Mouse (Mus musculus) lung, embryonic 14.5 days (tissue): Measurements from ENCODE around the gene Wnt6. TPM values are rescaled to one million over a fixed set of nuclear protein-coding genes. Genes with fewer than 3 reads are reported as not detected.
"Not testable (repeated sequence)": the region's sequence is repeated elsewhere in the genome, so short reads cannot be mapped to it uniquely, and the experiment has no call there.

Source experiments
- ATAC-seq: fragments of 200-750 bp; cut with Nextera tagmentation; 2 replicates; pipeline ENCODE4 v1.8.0; 2017; ENCODE audit warnings: mild to moderate bottlenecking, moderate TSS enrichment, moderate library complexity; ENCODE audit not compliant: insufficient read depth
- DNase-seq: peaks from one replicate; pipeline ENCODE4 v3.0.0-alpha.2; 2015
- H3K27ac ChIP-seq: fragments of 300-500 bp; sonication (generic); 2 replicates; pipeline ENCODE4 v1.5.1; 2014; ENCODE audit warnings: low read depth, mild to moderate bottlenecking, moderate library complexity
- H3K27me3 ChIP-seq: fragments of 300-500 bp; sonication (generic); 2 replicates; pipeline ENCODE4 v1.6.1; 2014; ENCODE audit warnings: low read length, control low read depth; ENCODE audit not compliant: insufficient read depth
- H3K36me3 ChIP-seq: fragments of 300-500 bp; sonication (generic); 2 replicates; pipeline ENCODE4 v1.6.1; 2014; ENCODE audit warnings: control low read depth; ENCODE audit not compliant: insufficient read depth
- H3K4me1 ChIP-seq: fragments of 300-500 bp; sonication (generic); 2 replicates; pipeline ENCODE4 v1.6.1; 2014; ENCODE audit warnings: antibody characterized with exemption, control low read depth; ENCODE audit not compliant: insufficient read depth
- H3K4me2 ChIP-seq: fragments of 300-500 bp; sonication (generic); 2 replicates; pipeline ENCODE4 v1.6.1; 2014; ENCODE audit warnings: mild to moderate bottlenecking
- H3K4me3 ChIP-seq: fragments of 300-500 bp; sonication (generic); 2 replicates; pipeline ENCODE4 v1.5.1; 2014; ENCODE audit warnings: low read depth, low read length
- H3K9ac ChIP-seq: fragments of 300-500 bp; sonication (generic); 2 replicates; pipeline ENCODE4 v1.6.1; 2014
- H3K9me3 ChIP-seq: fragments of 300-500 bp; sonication (generic); 2 replicates; pipeline ENCODE4 v1.6.1; 2016; ENCODE audit warnings: low read depth, low read length, control low read depth
- CTCF ChIP-seq: IDR thresholded peaks from 2 replicates; pipeline ENCODE4 v1.5.1; 2016; ENCODE audit warnings: antibody characterized with exemption, low read depth
- WGBS: fragments of 180-500 bp; shearing (Covaris S2); extraction: QIAGEN DNeasy Blood & Tissue Kit; methylation state at CpG from one replicate; pipeline ENCODE4 v1.1.7; 2014; 5-methylcytosine and 5-hydroxymethylcytosine counted together
- polyA plus RNA-seq: library from polyadenylated mRNA; unstranded; fragments of >200 nt; fragmentation: Nextera tagmentation; extraction: Ambion mirVana; gene quantifications from 2 replicates; pipeline ENCODE4 v1.2.1, GENCODE M21; 2014

Gene Wnt6
- polyA plus RNA-seq, 1 experiment from 2014 or later = 0.57 TPM

- H3K9me3 ChIP-seq = no peaks in the 10 kb centered on the region
- no peak for TF ChIP-seq CTCF
- WGBS = 4% methylated on average over 38 of the region's 38 CpGs
- peak overlapping the region; percentile 68 for H3K9ac ChIP-seq
- DNase-seq = peak; percentile 96
- peak overlapping the region; percentile 81 for H3K27ac ChIP-seq
- H3K4me1 ChIP-seq = no peaks in the 10 kb centered on the region
- H3K27me3 ChIP-seq = no peaks in the 10 kb centered on the region
- H3K36me3 ChIP-seq = no peaks in the 10 kb centered on the region
- peak overlapping the region; percentile 70 for H3K4me2 ChIP-seq
- peak overlapping the region; percentile 59 for H3K4me3 ChIP-seq
- ATAC-seq = peak; percentile 84
These were observed 45.0 kb downstream of the Wnt6 start for GRCm38 (mm10) chr1:74816612-74817199.

- Histone ChIP-seq H3K36me3 (no peaks in the 10 kb centered on the region), H3K4me2 (peak overlapping the region; percentile 70), H3K9me3 (no peaks in the 10 kb centered on the region), H3K27me3 (no peaks in the 10 kb centered on the region), H3K4me3 (peak overlapping the region; percentile 59), H3K4me1 (no peaks in the 10 kb centered on the region), H3K9ac (peak overlapping the region; percentile 68), H3K27ac (peak overlapping the region; percentile 81)
- TF ChIP-seq CTCF = no peak
- 10% methylated on average over 14 of the region's 14 CpGs for WGBS
- no peak for DNase-seq
- no peak for ATAC-seq
These were observed 45.5 kb downstream of the Wnt6 start for GRCm38 (mm10) chr1:74817219-74817618.

GRCm38 (mm10) chr1:74818509-74818908, 46.8 kb downstream of the Wnt6 start:
- Histone ChIP-seq H3K4me3 (no peak overlapping the region), H3K9me3 (no peaks in the 10 kb centered on the region), H3K27me3 (no peaks in the 10 kb centered on the region), H3K36me3 (no peaks in the 10 kb centered on the region), H3K27ac (no peak overlapping the region), H3K9ac (no peak overlapping the region), H3K4me1 (no peaks in the 10 kb centered on the region), H3K4me2 (no peak overlapping the region)
- DNase-seq (no peak), ATAC-seq (no peak)
- no peak for TF ChIP-seq CTCF
- 97% methylated on average over 1 of the region's 1 CpGs for WGBS

- not testable (repeated sequence) for H3K27me3 ChIP-seq, H3K36me3 ChIP-seq, H3K9me3 ChIP-seq, H3K27ac ChIP-seq, DNase-seq, H3K4me1 ChIP-seq, H3K4me3 ChIP-seq, H3K4me2 ChIP-seq, ATAC-seq, H3K9ac ChIP-seq
- WGBS = 89% methylated on average over 4 of the region's 4 CpGs
These were observed 51.9 kb downstream of the Wnt6 start for GRCm38 (mm10) chr1:74823598-74823997.

GRCm38 (mm10) chr1:74824518-74825302, 53.0 kb downstream of the Wnt6 start:
- H3K27me3 ChIP-seq = no peaks in the 10 kb centered on the region
- H3K4me2 ChIP-seq = no peak overlapping the region
- ATAC-seq = no peak
- no peak for TF ChIP-seq CTCF
- no peak overlapping the region for H3K4me3 ChIP-seq
- no peaks in the 10 kb centered on the region for H3K36me3 ChIP-seq
- H3K9ac ChIP-seq = no peak overlapping the region
- no peak overlapping the region for H3K27ac ChIP-seq
- no peak for DNase-seq
- H3K9me3 ChIP-seq = no peaks in the 10 kb centered on the region
- WGBS = 29% methylated on average over 14 of the region's 14 CpGs
- no peaks in the 10 kb centered on the region for H3K4me1 ChIP-seq

GRCm38 (mm10) chr1:74830061-74830460, 58.4 kb downstream of the Wnt6 start:
- no peak overlapping the region for H3K4me3 ChIP-seq
- H3K27me3 ChIP-seq = no peaks in the 10 kb centered on the region
- H3K27ac ChIP-seq = no peak overlapping the region
- no peak overlapping the region for H3K9ac ChIP-seq
- H3K36me3 ChIP-seq = no peaks in the 10 kb centered on the region
- H3K4me2 ChIP-seq = no peak overlapping the region
- H3K9me3 ChIP-seq = no peaks in the 10 kb centered on the region
- DNase-seq = no peak
- 75% methylated on average over 9 of the region's 9 CpGs for WGBS
- no peak for ATAC-seq
- no peaks in the 10 kb centered on the region for H3K4me1 ChIP-seq
- no peak for TF ChIP-seq CTCF

- no peak overlapping the region for H3K9ac ChIP-seq
- H3K9me3 ChIP-seq = no peaks in the 10 kb centered on the region
- TF ChIP-seq CTCF = no peak
- 73% methylated on average over 3 of the region's 3 CpGs for WGBS
- no peaks in the 10 kb centered on the region for H3K36me3 ChIP-seq
- DNase-seq (no peak), ATAC-seq (no peak)
- H3K27me3 ChIP-seq = no peaks in the 10 kb centered on the region
- no peaks in the 10 kb centered on the region for H3K4me1 ChIP-seq
- H3K4me3 ChIP-seq = no peak overlapping the region
- no peak overlapping the region for H3K27ac ChIP-seq
- no peak overlapping the region for H3K4me2 ChIP-seq
These were observed 61.6 kb downstream of the Wnt6 start for GRCm38 (mm10) chr1:74833255-74833654.

Other genes starting within 250 kb of the Wnt6 start
- gene Plcd4, start 229.0 kb upstream of the Wnt6 start, polyA plus RNA-seq = 0.45 and 0.68 TPM in 2 replicates
- gene Usp37, start 227.6 kb upstream of the Wnt6 start, polyA plus RNA-seq = 40.4 and 41.2 TPM in 2 replicates
- gene Zfp142, start 183.6 kb upstream of the Wnt6 start, polyA plus RNA-seq = 9.9 and 11.6 TPM in 2 replicates
- 17.8 and 21.3 TPM in 2 replicates for gene Bcs1l, start 183.6 kb upstream of the Wnt6 start, polyA plus RNA-seq
- gene Rnf25, start 170.5 kb upstream of the Wnt6 start, polyA plus RNA-seq = 5.3 and 7.5 TPM in 2 replicates
- 5.8 and 7.4 TPM in 2 replicates for gene Stk36, start 170.4 kb upstream of the Wnt6 start, polyA plus RNA-seq
- 32.6 and 37.9 TPM in 2 replicates for gene Ttll4, start 110.1 kb upstream of the Wnt6 start, polyA plus RNA-seq
- 1.9 and 2.2 TPM in 2 replicates for gene Cyp27a1, start 58.3 kb upstream of the Wnt6 start, polyA plus RNA-seq
- gene Prkag3, start 22.7 kb upstream of the Wnt6 start, polyA plus RNA-seq = 0.12 and 0.29 TPM in 2 replicates
- gene Wnt10a, start 19.6 kb downstream of the Wnt6 start, polyA plus RNA-seq = not detected in 2 replicates
- not detected in 2 replicates for gene Cdk5r2, start 83.0 kb downstream of the Wnt6 start, polyA plus RNA-seq
- not detected in 2 replicates for gene Fev, start 113.5 kb downstream of the Wnt6 start, polyA plus RNA-seq
- gene Cryba2, start 121.3 kb downstream of the Wnt6 start, polyA plus RNA-seq = not detected in 2 replicates
- 0.05 and 0.14 TPM in 2 replicates for gene Cfap65, start 163.7 kb downstream of the Wnt6 start, polyA plus RNA-seq
- gene Ihh, start 179.8 kb downstream of the Wnt6 start, polyA plus RNA-seq = 0.12 and 0.14 TPM in 2 replicates